Mouse (Mus musculus): ENCODE data around the gene Nme3. TPM values are rescaled to one million over a fixed set of nuclear protein-coding genes. Genes with fewer than 3 reads are reported as not detected.
A peak's percentile ranks its signal among the peaks of the same experiment; 100 is the strongest.
"Not testable (repeated sequence)": the region's sequence is repeated elsewhere in the genome, so short reads cannot be mapped to it uniquely, and the experiment has no call there.

Nme3 gene
- polyA plus RNA-seq, 1 experiment from 2014 or later: 47.0 TPM

GRCm38 (mm10) chr17:24933163-24933562 lies 36.9 kb downstream of the Nme3 start:
- Histone ChIP-seq H3K4me3 (no peak overlapping the region), H3K27ac (no peak overlapping the region)

GRCm38 (mm10) chr17:24934926-24935325 lies 38.6 kb downstream of the Nme3 start:
- peaks cover 32% of the 10 kb centered on the region for H3K36me3 ChIP-seq
- 89% methylated on average over 4 of the region's 4 CpGs for WGBS
- no peaks in the 10 kb centered on the region for H3K27me3 ChIP-seq (ENCODE audit: low read depth, poor library complexity, severe bottlenecking)
- H3K4me3 ChIP-seq: peak overlapping the region; percentile 88
- no peak overlapping the region for H3K27ac ChIP-seq
- H3K4me1 ChIP-seq: peaks cover 16% of the 10 kb centered on the region
- no peak for DNase-seq (ENCODE audit: low spot score)
- no peaks in the 10 kb centered on the region for H3K9me3 ChIP-seq (replicated peaks)

More at GRCm38 (mm10) chr17:24933163-24933562, 36.9 kb downstream of the Nme3 start:
- no peak for DNase-seq (ENCODE audit: low spot score)
- Histone ChIP-seq H3K27me3 (ENCODE audit: low read depth, poor library complexity, severe bottlenecking) (no peaks in the 10 kb centered on the region), H3K9me3 (replicated peaks) (no peaks in the 10 kb centered on the region), H3K36me3 (peaks cover 42% of the 10 kb centered on the region), H3K4me1 (peaks cover 16% of the 10 kb centered on the region)
- WGBS: 84% methylated on average over 4 of the region's 4 CpGs

- no peak for DNase-seq (ENCODE audit: low spot score)
- H3K4me1 ChIP-seq: peaks cover 16% of the 10 kb centered on the region
- H3K27me3 ChIP-seq (ENCODE audit: low read depth, poor library complexity, severe bottlenecking): no peaks in the 10 kb centered on the region
- H3K4me3 ChIP-seq: peak overlapping the region; percentile 88
- peaks cover 32% of the 10 kb centered on the region for H3K36me3 ChIP-seq
- H3K27ac ChIP-seq: peak overlapping the region; percentile 34; the same call in 1 of the 2 replicates
- H3K9me3 ChIP-seq (replicated peaks): no peaks in the 10 kb centered on the region
Measured at GRCm38 (mm10) chr17:24935666-24936065, 39.4 kb downstream of the Nme3 start.

GRCm38 (mm10) chr17:24936259-24937237 lies 40.2 kb downstream of the Nme3 start, which contains the start of gene Mapk8ip3:
Gene Mapk8ip3, minus strand, starts transcription at chr17:24936977.
- H3K27me3 ChIP-seq (ENCODE audit: low read depth, poor library complexity, severe bottlenecking): no peaks in the 10 kb centered on the region
- peak; percentile 96 for DNase-seq (ENCODE audit: low spot score)
- peaks cover 16% of the 10 kb centered on the region for H3K4me1 ChIP-seq
- peak within 1 kb of the TSS; percentile 88 for H3K4me3 ChIP-seq
- H3K9me3 ChIP-seq (replicated peaks): no peaks in the 10 kb centered on the region
- H3K27ac ChIP-seq: peak within 1 kb of the TSS; percentile 80
- WGBS: under 1% methylated on average over 78 of the region's 78 CpGs
- peaks cover 31% of the 10 kb centered on the region for H3K36me3 ChIP-seq

GRCm38 (mm10) chr17:24937266-24937665 lies 41.0 kb downstream of the Nme3 start:
- Histone ChIP-seq H3K36me3 (peaks cover 31% of the 10 kb centered on the region), H3K4me1 (peaks cover 16% of the 10 kb centered on the region), H3K27me3 (ENCODE audit: low read depth, poor library complexity, severe bottlenecking) (no peaks in the 10 kb centered on the region), H3K9me3 (replicated peaks) (no peaks in the 10 kb centered on the region), H3K27ac (peak overlapping the region; percentile 80), H3K4me3 (peak overlapping the region; percentile 88)
- WGBS: 51% methylated on average over 6 of the region's 6 CpGs
- DNase-seq (ENCODE audit: low spot score): no peak

- H3K27me3 ChIP-seq (ENCODE audit: low read depth, poor library complexity, severe bottlenecking); H3K27ac ChIP-seq; H3K4me1 ChIP-seq; H3K9me3 ChIP-seq (replicated peaks); DNase-seq (ENCODE audit: low spot score); H3K4me3 ChIP-seq: not testable (repeated sequence)
- 36% methylated on average over 2 of the region's 2 CpGs for whole genome bisulfite sequencing
- peaks cover 62% of the 10 kb centered on the region for H3K36me3 ChIP-seq
Measured at GRCm38 (mm10) chr17:24942453-24942852, 46.2 kb downstream of the Nme3 start.

- Histone ChIP-seq H3K36me3 (peaks cover 68% of the 10 kb centered on the region), H3K27ac (no peak overlapping the region), H3K27me3 (ENCODE audit: low read depth, poor library complexity, severe bottlenecking) (no peaks in the 10 kb centered on the region), H3K4me1 (no peaks in the 10 kb centered on the region), H3K4me3 (no peak overlapping the region), H3K9me3 (replicated peaks) (no peaks in the 10 kb centered on the region)
- 90% methylated on average over 7 of the region's 7 CpGs for WGBS
- no peak for DNase-seq (ENCODE audit: low spot score)
Measured at GRCm38 (mm10) chr17:24943036-24943435, 46.7 kb downstream of the Nme3 start.

- 92% methylated on average over 1 of the region's 1 CpGs for WGBS
- not testable (repeated sequence) for H3K4me1 ChIP-seq; H3K27ac ChIP-seq; H3K27me3 ChIP-seq (ENCODE audit: low read depth, poor library complexity, severe bottlenecking); H3K9me3 ChIP-seq (replicated peaks); H3K4me3 ChIP-seq; DNase-seq (ENCODE audit: low spot score)
- peaks cover 73% of the 10 kb centered on the region for H3K36me3 ChIP-seq
Measured at GRCm38 (mm10) chr17:24943589-24943988, 47.3 kb downstream of the Nme3 start.

Other genes with a start within 250 kb of the Nme3 start
- 47.2 and 57.1 TPM in 2 replicates for gene Slc9a3r2, start 246.2 kb upstream of the Nme3 start, polyA plus RNA-seq (2016; fragmentation: Nextera tagmentation; extraction: Ambion mirVana)
- 0.88 and 1.1 TPM in 2 replicates for gene Npw, start 238.0 kb upstream of the Nme3 start, polyA plus RNA-seq (2016; fragmentation: Nextera tagmentation; extraction: Ambion mirVana)
- gene Zfp598, start 226.8 kb upstream of the Nme3 start, polyA plus RNA-seq (2016; fragmentation: Nextera tagmentation; extraction: Ambion mirVana): 34.5 and 36.7 TPM in 2 replicates
- gene Syngr3, start 206.5 kb upstream of the Nme3 start, polyA plus RNA-seq (2016; fragmentation: Nextera tagmentation; extraction: Ambion mirVana): 5.2 and 7.0 TPM in 2 replicates
- gene Gfer, start 200.3 kb upstream of the Nme3 start, polyA plus RNA-seq (2016; fragmentation: Nextera tagmentation; extraction: Ambion mirVana): 52.9 and 61.2 TPM in 2 replicates
- gene Noxo1, start 200.3 kb upstream of the Nme3 start, polyA plus RNA-seq (2016; fragmentation: Nextera tagmentation; extraction: Ambion mirVana): 0.59 and 2.3 TPM in 2 replicates
- 165 and 183 TPM in 2 replicates for gene Tbl3, start 188.8 kb upstream of the Nme3 start, polyA plus RNA-seq (2016; fragmentation: Nextera tagmentation; extraction: Ambion mirVana)
- 0.21 and 0.38 TPM in 2 replicates for gene Rnf151, start 178.4 kb upstream of the Nme3 start, polyA plus RNA-seq (2016; fragmentation: Nextera tagmentation; extraction: Ambion mirVana)
- gene Rps2, start 178.4 kb upstream of the Nme3 start, polyA plus RNA-seq (2016; fragmentation: Nextera tagmentation; extraction: Ambion mirVana): 1,693 and 2,093 TPM in 2 replicates
- gene Ndufb10, start 172.0 kb upstream of the Nme3 start, polyA plus RNA-seq (2016; fragmentation: Nextera tagmentation; extraction: Ambion mirVana): 202 and 204 TPM in 2 replicates
- 0.15 TPM in 1 of 2 replicates, not detected in the other for gene Rpl3l, start 168.7 kb upstream of the Nme3 start, polyA plus RNA-seq (2016; fragmentation: Nextera tagmentation; extraction: Ambion mirVana)
- 19.9 and 23.6 TPM in 2 replicates for gene Msrb1, start 159.9 kb upstream of the Nme3 start, polyA plus RNA-seq (2016; fragmentation: Nextera tagmentation; extraction: Ambion mirVana)
- 3.2 and 4.2 TPM in 2 replicates for gene Hs3st6, start 143.5 kb upstream of the Nme3 start, polyA plus RNA-seq (2016; fragmentation: Nextera tagmentation; extraction: Ambion mirVana)
- not detected in 2 replicates for gene Meiob, start 92.2 kb upstream of the Nme3 start, polyA plus RNA-seq (2016; fragmentation: Nextera tagmentation; extraction: Ambion mirVana)
- 26.0 and 28.0 TPM in 2 replicates for gene Hagh, start 56.4 kb upstream of the Nme3 start, polyA plus RNA-seq (2016; fragmentation: Nextera tagmentation; extraction: Ambion mirVana)
- gene Fahd1, start 46.1 kb upstream of the Nme3 start, polyA plus RNA-seq (2016; fragmentation: Nextera tagmentation; extraction: Ambion mirVana): 14.5 and 17.6 TPM in 2 replicates
- gene Igfals, start 30.5 kb upstream of the Nme3 start, polyA plus RNA-seq (2016; fragmentation: Nextera tagmentation; extraction: Ambion mirVana): 0.55 and 0.84 TPM in 2 replicates
- 72.7 and 79.7 TPM in 2 replicates for gene Nubp2, start 10.2 kb upstream of the Nme3 start, polyA plus RNA-seq (2016; fragmentation: Nextera tagmentation; extraction: Ambion mirVana)
- gene Spsb3, start 9.9 kb upstream of the Nme3 start, polyA plus RNA-seq (2016; fragmentation: Nextera tagmentation; extraction: Ambion mirVana): 48.0 and 50.8 TPM in 2 replicates
- gene Eme2, start 1.4 kb upstream of the Nme3 start, polyA plus RNA-seq (2016; fragmentation: Nextera tagmentation; extraction: Ambion mirVana): 22.1 and 30.6 TPM in 2 replicates
- 104 and 105 TPM in 2 replicates for gene Mrps34, start 1.4 kb upstream of the Nme3 start, polyA plus RNA-seq (2016; fragmentation: Nextera tagmentation; extraction: Ambion mirVana)
- gene Mapk8ip3, start 40.5 kb downstream of the Nme3 start, polyA plus RNA-seq (2016; fragmentation: Nextera tagmentation; extraction: Ambion mirVana): 32.1 and 39.3 TPM in 2 replicates
- gene Jpt2, start 64.2 kb downstream of the Nme3 start, polyA plus RNA-seq (2016; fragmentation: Nextera tagmentation; extraction: Ambion mirVana): 369 and 370 TPM in 2 replicates
- 10.4 and 10.8 TPM in 2 replicates for gene Cramp1l, start 119.3 kb downstream of the Nme3 start, polyA plus RNA-seq (2016; fragmentation: Nextera tagmentation; extraction: Ambion mirVana)
- 24.2 and 30.0 TPM in 2 replicates for gene Ift140, start 119.6 kb downstream of the Nme3 start, polyA plus RNA-seq (2016; fragmentation: Nextera tagmentation; extraction: Ambion mirVana)
- gene Tmem204, start 187.1 kb downstream of the Nme3 start, polyA plus RNA-seq (2016; fragmentation: Nextera tagmentation; extraction: Ambion mirVana): 11.3 and 15.3 TPM in 2 replicates
- gene Telo2, start 219.5 kb downstream of the Nme3 start, polyA plus RNA-seq (2016; fragmentation: Nextera tagmentation; extraction: Ambion mirVana): 60.6 and 60.7 TPM in 2 replicates
- gene Ptx4, start 224.3 kb downstream of the Nme3 start, polyA plus RNA-seq (2016; fragmentation: Nextera tagmentation; extraction: Ambion mirVana): 0.18 and 0.23 TPM in 2 replicates
- 21.3 and 26.5 TPM in 2 replicates for gene Clcn7, start 236.9 kb downstream of the Nme3 start, polyA plus RNA-seq (2016; fragmentation: Nextera tagmentation; extraction: Ambion mirVana)

Measured in limb, embryonic 10.5 days (tissue).